Mouse (Mus musculus) hindbrain, embryonic 14.5 days (tissue): Measurements from ENCODE around the gene Cdr2l. TPM values are rescaled to one million over a fixed set of nuclear protein-coding genes. Genes with fewer than 3 reads are reported as not detected.
A peak's percentile ranks its signal among the peaks of the same experiment; 100 is the strongest.

Experiments used
- ATAC-seq: fragments of 200-750 bp; cut with Nextera tagmentation; 2 replicates; pipeline ENCODE4 v1.8.0; 2017; ENCODE audit warnings: moderate number of reproducible peaks, mild to moderate bottlenecking, moderate TSS enrichment, moderate library complexity; ENCODE audit not compliant: low FRiP score
- DNase-seq: peaks from one replicate; pipeline ENCODE4 v3.0.0-alpha.2; 2015; ENCODE audit warnings: low spot score
- H3K27ac ChIP-seq: fragments of 300-500 bp; sonication (generic); 2 replicates; pipeline ENCODE4 v1.5.1; 2014; ENCODE audit warnings: mild to moderate bottlenecking, moderate library complexity
- H3K27me3 ChIP-seq: fragments of 300-500 bp; sonication (generic); 2 replicates; pipeline ENCODE4 v1.6.1; 2014; ENCODE audit warnings: mild to moderate bottlenecking, low read length, mixed read lengths; ENCODE audit not compliant: control insufficient read depth, insufficient read depth
- H3K36me3 ChIP-seq: fragments of 300-500 bp; sonication (generic); replicated peaks from 2 replicates; pipeline ENCODE4 v1.6.1; 2014; ENCODE audit not compliant: control insufficient read depth, insufficient read depth
- H3K4me1 ChIP-seq: fragments of 300-500 bp; sonication (generic); replicated peaks from 2 replicates; pipeline ENCODE4 v1.6.1; 2014; ENCODE audit warnings: antibody characterized with exemption, low read length, mixed read lengths; ENCODE audit not compliant: control insufficient read depth, insufficient read depth
- H3K4me2 ChIP-seq: fragments of 300-500 bp; sonication (generic); replicated peaks from 2 replicates; pipeline ENCODE4 v1.6.1; 2014; ENCODE audit warnings: mild to moderate bottlenecking, moderate library complexity
- H3K4me3 ChIP-seq: fragments of 300-500 bp; sonication (generic); replicated peaks from 2 replicates; pipeline ENCODE4 v1.5.1; 2014; ENCODE audit warnings: mild to moderate bottlenecking, low read length
- H3K9ac ChIP-seq: fragments of 300-500 bp; sonication (generic); 2 replicates; pipeline ENCODE4 v1.6.1; 2014
- H3K9me3 ChIP-seq: fragments of 300-500 bp; sonication (generic); 2 replicates; pipeline ENCODE4 v1.6.1; 2016; ENCODE audit warnings: low read length; ENCODE audit not compliant: control insufficient read depth
- WGBS: fragments of 180-500 bp; shearing (Covaris S2); extraction: QIAGEN DNeasy Blood & Tissue Kit; methylation state at CpG from one replicate; pipeline ENCODE4 v1.1.7; 2014; 5-methylcytosine and 5-hydroxymethylcytosine counted together
- polyA plus RNA-seq: library from polyadenylated mRNA; unstranded; fragments of >200 nt; fragmentation: Nextera tagmentation; extraction: Ambion mirVana; gene quantifications from 2 replicates; pipeline ENCODE4 v1.2.1, GENCODE M21; 2014

Cdr2l gene
- polyA plus RNA-seq, 1 experiment from 2014 or later, result 28.5 TPM

DNA sequence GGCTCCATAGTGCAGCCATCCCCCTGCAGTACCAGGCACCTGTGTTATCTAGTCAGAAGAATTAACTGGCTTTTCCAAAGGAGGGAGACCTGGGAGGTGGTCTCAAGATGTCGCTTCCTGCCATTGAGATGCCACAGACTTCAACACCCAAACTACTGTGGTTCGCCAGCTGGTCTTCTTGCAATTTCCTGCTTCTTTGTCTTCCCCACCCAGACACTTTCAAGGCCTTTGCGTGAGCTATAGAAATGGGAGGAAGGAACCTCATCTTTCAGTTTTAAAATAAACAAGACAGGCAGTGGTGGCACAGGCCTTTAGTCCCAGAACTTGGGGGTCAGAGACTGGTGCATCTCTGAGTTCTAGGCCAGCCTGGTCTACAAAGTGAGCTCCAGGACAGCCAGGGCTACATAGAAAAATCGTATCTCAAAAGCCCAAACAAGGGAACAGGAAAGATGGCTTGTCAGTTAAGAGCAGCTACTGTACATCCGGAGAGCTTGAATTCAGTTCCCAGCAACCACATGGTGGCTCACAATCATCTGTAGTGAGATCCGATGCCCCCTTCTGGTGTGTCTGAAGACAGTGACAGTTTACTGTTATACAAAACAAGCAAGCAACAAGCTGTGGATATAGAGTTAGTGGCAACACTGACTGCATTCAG lies 26.7 kb downstream of the Cdr2l start:
- H3K27ac ChIP-seq, result peak overlapping the region; percentile 80
- H3K4me2 ChIP-seq, result no peak overlapping the region
- WGBS, result 77% methylated on average over 6 of the region's 6 CpGs

DNA sequence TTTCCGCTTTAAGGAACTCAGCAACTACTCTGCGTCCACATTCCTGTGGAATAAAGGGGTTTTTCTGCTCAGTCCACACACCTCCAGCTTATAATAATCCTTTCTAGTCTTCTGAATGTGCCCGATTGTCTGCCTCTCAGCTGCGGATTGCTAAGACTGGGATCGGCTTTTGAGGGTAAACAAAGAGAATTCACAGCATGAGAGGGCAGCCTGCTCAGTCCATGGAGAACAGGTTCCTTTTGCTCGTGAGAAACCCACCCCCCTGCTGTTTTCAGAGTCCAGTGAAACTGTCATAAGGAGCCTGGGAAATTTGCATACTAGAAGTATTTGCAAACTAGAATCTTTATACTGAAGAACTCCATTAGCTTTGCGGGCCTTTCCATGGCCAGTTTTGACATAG lies 27.8 kb downstream of the Cdr2l start:
- ATAC-seq (no peak), DNase-seq (no peak)
- Histone ChIP-seq H3K4me2 (peak overlapping the region; percentile 19; the same call in 1 of the 2 replicates), H3K9ac (0 out of 2 replicates have a peak overlapping the region, but pooled peaks have one; percentile 2), H3K36me3 (peaks cover 53% of the 10 kb centered on the region), H3K27ac (peak overlapping the region; percentile 80), H3K9me3 (no peaks in the 10 kb centered on the region), H3K27me3 (no peaks in the 10 kb centered on the region), H3K4me1 (peaks cover 34% of the 10 kb centered on the region), H3K4me3 (no peak overlapping the region)
- whole genome bisulfite sequencing, result 20% methylated on average over 7 of the region's 7 CpGs

More for the DNA sequence above, 26.7 kb downstream of the Cdr2l start:
- Histone ChIP-seq H3K4me3 (no peak overlapping the region), H3K9ac (0 out of 2 replicates have a peak overlapping the region, but pooled peaks have one; percentile 2), H3K27me3 (no peaks in the 10 kb centered on the region), H3K4me1 (peaks cover 31% of the 10 kb centered on the region), H3K36me3 (peaks cover 53% of the 10 kb centered on the region), H3K9me3 (no peaks in the 10 kb centered on the region)
- no peak for DNase-seq
- no peak for ATAC-seq

DNA sequence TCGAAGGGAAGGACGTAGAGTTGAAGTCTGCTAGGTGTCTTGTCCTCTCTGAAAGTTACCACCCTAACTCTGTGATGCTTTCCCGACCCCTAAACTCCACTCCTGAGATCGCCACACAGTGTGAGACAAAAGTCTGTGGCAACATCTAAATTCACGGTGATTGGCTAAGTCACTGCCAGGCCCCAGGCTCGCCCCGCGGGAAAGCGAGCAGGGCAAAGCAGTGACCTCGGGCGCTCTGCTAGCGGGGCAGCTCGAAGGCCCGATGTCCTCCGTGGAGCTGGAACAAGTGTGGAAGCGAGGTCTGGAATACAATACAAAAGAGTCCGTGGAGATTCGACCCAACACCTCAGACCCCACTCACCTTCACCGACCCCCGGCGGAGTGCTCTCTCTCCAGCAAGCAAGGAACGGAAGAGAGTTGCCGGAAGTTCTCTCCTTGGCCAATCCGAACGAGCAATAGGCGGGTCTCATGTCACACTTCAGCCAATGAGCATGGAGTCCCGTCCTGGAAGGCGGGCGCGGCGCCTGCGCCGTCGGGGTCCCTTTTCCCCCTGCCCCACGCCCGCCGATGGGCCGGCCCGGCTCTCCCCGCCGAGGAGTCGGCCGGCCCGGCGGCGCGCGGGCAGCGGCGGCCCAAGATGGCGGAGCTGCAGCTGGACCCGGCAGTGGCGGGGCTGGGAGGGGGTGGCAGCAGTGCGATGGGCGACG lies 38.0 kb downstream of the Cdr2l start, which contains the start of the genes Atp5h and Kctd2:
Atp5h (minus strand) TSS at position 432 of the 707 bp plus-strand sequence.
Kctd2 (plus strand) TSS at position 598 of the 707 bp plus-strand sequence.
- no peaks in the 10 kb centered on the region for H3K9me3 ChIP-seq
- peaks cover 54% of the 10 kb centered on the region for H3K36me3 ChIP-seq
- H3K4me2 ChIP-seq, result peak within 1 kb of the TSS; percentile 92
- peaks cover 20% of the 10 kb centered on the region for H3K4me1 ChIP-seq
- WGBS, result under 1% methylated on average over 52 of the region's 56 CpGs
- peak; percentile 97 for ATAC-seq
- peak within 1 kb of the TSS; percentile 91 for H3K4me3 ChIP-seq
- no peaks in the 10 kb centered on the region for H3K27me3 ChIP-seq
- peak within 1 kb of the TSS; percentile 84 for H3K27ac ChIP-seq
- peak; percentile 95 for DNase-seq
- H3K9ac ChIP-seq, result peak within 1 kb of the TSS; percentile 97

DNA sequence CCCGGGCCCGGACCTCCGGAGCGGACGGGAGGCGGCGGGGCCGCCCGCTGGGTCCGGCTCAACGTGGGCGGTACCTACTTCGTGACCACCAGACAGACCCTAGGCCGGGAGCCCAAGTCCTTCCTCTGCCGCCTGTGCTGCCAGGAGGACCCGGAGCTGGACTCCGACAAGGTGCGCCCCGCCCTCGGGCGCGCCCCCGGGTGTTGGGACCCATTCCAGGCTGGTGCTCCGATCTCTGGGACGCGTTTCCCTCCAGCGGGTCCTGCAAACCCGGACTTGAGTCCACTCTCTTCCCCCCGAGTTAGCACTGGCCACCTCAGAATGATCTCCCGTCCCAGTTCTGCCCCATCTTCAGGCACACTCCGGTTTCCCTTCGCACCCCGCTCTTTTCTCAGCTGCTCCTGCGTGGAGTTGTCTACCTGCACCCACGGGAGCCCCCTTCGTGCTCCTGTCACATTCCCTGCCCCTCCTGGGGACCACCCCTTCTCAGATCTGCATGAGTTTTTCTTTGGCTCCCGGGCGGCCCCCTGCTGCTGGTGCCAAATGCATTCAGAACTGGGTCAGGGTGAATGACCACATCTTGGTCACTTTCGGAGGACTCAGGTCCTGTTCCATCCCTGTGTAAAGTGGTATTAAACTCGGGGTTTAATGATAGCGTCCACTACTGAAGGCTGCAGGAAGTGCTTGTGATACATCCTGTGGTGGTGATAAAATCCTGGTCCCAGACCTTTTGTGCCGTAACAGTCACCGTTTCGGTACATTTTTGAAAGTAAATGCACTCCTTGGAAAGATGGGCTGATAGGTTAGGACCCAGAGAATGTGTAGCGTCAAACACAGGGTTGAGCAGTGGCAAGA lies 38.8 kb downstream of the Cdr2l start:
- Histone ChIP-seq H3K9ac (peak overlapping the region; percentile 97), H3K27ac (peak overlapping the region; percentile 84), H3K4me2 (peak overlapping the region; percentile 84), H3K4me3 (peak overlapping the region; percentile 91), H3K27me3 (no peaks in the 10 kb centered on the region), H3K4me1 (peaks cover 20% of the 10 kb centered on the region), H3K9me3 (no peaks in the 10 kb centered on the region), H3K36me3 (peaks cover 54% of the 10 kb centered on the region)
- 3% methylated on average over 40 of the region's 45 CpGs for WGBS
- no peak for DNase-seq
- ATAC-seq, result peak; percentile 57

DNA sequence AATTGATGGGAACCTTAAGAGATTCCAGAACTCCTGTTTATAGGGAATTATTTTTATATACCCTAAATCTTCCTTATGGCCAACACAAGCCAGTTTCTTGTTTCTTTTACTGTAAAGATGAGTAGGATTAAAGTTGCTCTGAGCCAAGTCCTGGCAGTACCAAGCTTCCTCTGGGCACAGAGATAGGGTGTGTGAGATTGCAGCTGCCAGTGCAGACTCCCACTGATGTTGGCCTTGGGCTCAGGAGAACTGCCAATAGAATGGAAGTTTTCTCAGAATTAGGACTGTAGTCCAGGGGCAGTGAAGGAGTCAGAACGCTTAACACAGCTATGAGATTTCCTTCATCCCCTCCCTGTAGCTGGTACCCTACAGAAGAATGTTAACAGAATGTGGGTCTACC lies 39.6 kb downstream of the Cdr2l start:
- 64% methylated on average over 1 of the region's 1 CpGs for WGBS
- Histone ChIP-seq H3K9me3 (no peaks in the 10 kb centered on the region), H3K4me3 (peak overlapping the region; percentile 91), H3K27ac (no peak overlapping the region), H3K27me3 (no peaks in the 10 kb centered on the region), H3K9ac (peak overlapping the region; percentile 97), H3K4me2 (peak overlapping the region; percentile 84), H3K36me3 (peaks cover 53% of the 10 kb centered on the region), H3K4me1 (peaks cover 20% of the 10 kb centered on the region)
- DNase-seq (no peak), ATAC-seq (no peak)

DNA sequence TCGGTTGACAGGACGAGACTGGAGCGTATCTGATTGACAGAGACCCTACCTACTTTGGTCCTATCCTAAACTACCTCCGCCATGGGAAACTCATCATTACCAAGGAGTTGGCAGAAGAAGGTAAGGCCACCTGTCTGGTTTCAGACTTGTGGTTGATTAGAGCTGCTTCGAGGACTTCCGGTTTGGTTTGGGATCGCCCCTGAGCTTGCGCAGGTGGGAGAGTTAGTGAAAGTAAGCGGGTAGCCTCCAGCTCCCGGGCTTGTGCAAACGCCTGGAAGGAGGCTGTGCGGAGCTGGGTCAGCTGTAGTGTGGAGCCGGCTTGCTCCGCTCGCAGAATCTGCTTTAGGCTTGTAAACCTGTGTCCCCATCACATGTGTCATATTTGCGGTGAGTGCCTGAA lies 40.3 kb downstream of the Cdr2l start:
- ATAC-seq, result no peak
- no peak for DNase-seq
- Histone ChIP-seq H3K27ac (no peak overlapping the region), H3K4me3 (no peak overlapping the region), H3K36me3 (peaks cover 54% of the 10 kb centered on the region), H3K9me3 (no peaks in the 10 kb centered on the region), H3K9ac (no peak overlapping the region), H3K4me1 (peaks cover 20% of the 10 kb centered on the region), H3K27me3 (no peaks in the 10 kb centered on the region), H3K4me2 (no peak overlapping the region)
- 94% methylated on average over 16 of the region's 16 CpGs for WGBS

DNA sequence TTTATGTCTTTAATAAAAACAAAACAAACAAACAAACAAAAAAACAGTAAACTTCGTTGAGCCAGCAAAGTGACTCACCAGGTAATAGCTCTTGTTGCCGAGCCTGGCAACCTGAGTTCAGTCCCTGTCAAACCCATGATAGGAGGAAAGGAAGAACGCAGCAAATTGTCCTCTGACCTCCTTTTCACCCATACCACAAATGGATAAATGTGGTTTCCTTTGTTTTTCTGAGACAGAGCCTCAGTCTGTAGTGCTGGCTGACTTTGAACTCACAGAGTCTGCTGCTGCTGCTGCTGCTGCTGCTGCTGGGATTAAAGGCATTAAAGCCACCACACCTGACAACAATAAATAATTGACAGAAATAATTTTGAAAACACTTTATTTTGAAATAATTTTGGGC lies 41.4 kb downstream of the Cdr2l start:
- 88% methylated on average over 3 of the region's 3 CpGs for WGBS
- ATAC-seq (no peak), DNase-seq (no peak)
- no peak overlapping the region for H3K4me3 ChIP-seq
- H3K27ac ChIP-seq, result no peak overlapping the region
- no peak overlapping the region for H3K9ac ChIP-seq
- H3K36me3 ChIP-seq, result peaks cover 51% of the 10 kb centered on the region
- H3K4me2 ChIP-seq, result no peak overlapping the region
- no peaks in the 10 kb centered on the region for H3K9me3 ChIP-seq
- no peaks in the 10 kb centered on the region for H3K27me3 ChIP-seq
- H3K4me1 ChIP-seq, result peaks cover 20% of the 10 kb centered on the region

DNA sequence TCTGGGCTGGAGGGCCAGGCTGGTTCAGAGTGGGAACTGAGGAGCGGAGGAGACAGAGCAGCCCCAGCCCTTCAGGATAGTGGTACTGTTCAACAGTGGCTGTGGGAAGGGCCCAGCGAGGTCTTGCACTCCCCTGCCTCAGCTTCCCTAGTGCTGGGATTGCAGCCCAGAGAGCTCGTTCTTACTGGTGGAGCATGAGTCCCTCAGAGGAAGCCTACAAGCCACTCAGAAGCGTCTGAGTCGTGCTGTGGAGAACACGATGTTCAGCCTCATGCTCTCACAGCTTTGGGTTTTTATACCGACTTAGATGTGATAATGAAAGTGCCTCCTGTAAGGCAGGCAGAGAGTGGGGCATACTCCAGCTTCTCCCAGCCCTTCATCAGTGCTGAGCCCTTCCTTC lies 43.0 kb downstream of the Cdr2l start:
- ATAC-seq (no peak), DNase-seq (no peak)
- no peak overlapping the region for H3K27ac ChIP-seq
- no peak overlapping the region for H3K4me2 ChIP-seq
- 88% methylated on average over 7 of the region's 7 CpGs for WGBS
- H3K9me3 ChIP-seq, result no peaks in the 10 kb centered on the region
- H3K4me1 ChIP-seq, result peaks cover 9% of the 10 kb centered on the region
- no peaks in the 10 kb centered on the region for H3K27me3 ChIP-seq
- H3K9ac ChIP-seq, result no peak overlapping the region
- H3K36me3 ChIP-seq, result peaks cover 56% of the 10 kb centered on the region
- H3K4me3 ChIP-seq, result no peak overlapping the region

DNA sequence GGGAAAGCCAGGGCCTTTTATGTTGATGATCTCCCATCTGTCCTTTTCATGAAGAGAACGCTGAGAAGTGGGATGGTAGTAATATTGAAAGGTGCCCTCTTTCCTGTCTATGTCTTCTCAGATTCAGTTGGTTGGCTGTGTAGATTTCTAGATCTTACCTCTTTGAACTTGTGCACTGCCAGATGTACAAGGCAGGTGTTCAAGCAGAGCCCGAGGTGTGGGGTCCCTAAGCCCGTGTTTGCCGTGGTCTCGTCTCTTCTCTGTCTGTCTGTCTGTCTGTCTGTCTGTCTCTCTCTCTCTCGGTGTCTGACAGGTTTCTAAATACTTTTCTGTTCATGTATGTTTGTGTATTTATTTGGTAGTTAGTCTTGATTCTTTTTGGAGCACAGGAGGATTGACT lies 44.0 kb downstream of the Cdr2l start:
- H3K9me3 ChIP-seq, result no peaks in the 10 kb centered on the region
- DNase-seq (no peak), ATAC-seq (no peak)
- WGBS, result 91% methylated on average over 6 of the region's 6 CpGs
- H3K4me3 ChIP-seq, result no peak overlapping the region
- H3K4me1 ChIP-seq, result peaks cover 9% of the 10 kb centered on the region
- H3K36me3 ChIP-seq, result peaks cover 66% of the 10 kb centered on the region
- no peak overlapping the region for H3K9ac ChIP-seq
- H3K4me2 ChIP-seq, result no peak overlapping the region
- no peak overlapping the region for H3K27ac ChIP-seq
- no peaks in the 10 kb centered on the region for H3K27me3 ChIP-seq
